Mouse (Mus musculus) CH12.LX (cell line): ENCODE measurements around the gene Rora.

Source experiments
- BHLHE40 ChIP-seq: IDR thresholded peaks from 2 replicates; pipeline ENCODE4 v1.6.1; 2011; ENCODE audit warnings: mild to moderate bottlenecking, low read depth, low read length, improper control_type of control experiment
- CTCF ChIP-seq, 2 experiments: IDR thresholded peaks in 1 of 2; conservative IDR thresholded peaks in 1 of 2; 2 replicates each; pipeline ENCODE4 v1.5.1; 2011 to 2012; ENCODE audit warnings: low read depth in 2 of 2, low read length in 2 of 2, improper control_type of control experiment in 1 of 2, inconsistent platforms in 1 of 2, mild to moderate bottlenecking in 1 of 2, moderate library complexity in 1 of 2
- EP300 ChIP-seq: IDR thresholded peaks from 2 replicates; pipeline ENCODE4 v1.6.1; 2011; ENCODE audit warnings: low read length, improper control_type of control experiment
- GABPA ChIP-seq: IDR thresholded peaks from 2 replicates; pipeline ENCODE4 v1.6.1; 2012; ENCODE audit warnings: low read depth, low read length, improper control_type of control experiment, inconsistent platforms; ENCODE audit not compliant: insufficient replicate concordance
- HCFC1 ChIP-seq: IDR thresholded peaks from 2 replicates; pipeline ENCODE4 v1.6.1; 2012; ENCODE audit warnings: low read depth, mild to moderate bottlenecking, inconsistent platforms, low read length, improper control_type of control experiment
- MXI1 ChIP-seq: IDR thresholded peaks from 2 replicates; pipeline ENCODE4 v1.6.1; 2011; ENCODE audit warnings: mild to moderate bottlenecking, low read depth, low read length, improper control_type of control experiment
- POLR2A ChIP-seq: IDR thresholded peaks from 2 replicates; pipeline ENCODE4 v1.6.1; 2011; ENCODE audit warnings: low read depth, mild to moderate bottlenecking, improper control_type of control experiment, low read length
- POLR2AphosphoS2 ChIP-seq: IDR thresholded peaks from 2 replicates; pipeline ENCODE4 v1.6.1; 2011; ENCODE audit warnings: low read depth, low read length, improper control_type of control experiment
- SMC3 ChIP-seq: IDR thresholded peaks from 2 replicates; pipeline ENCODE4 v1.6.1; 2011; ENCODE audit warnings: low read depth, low read length, improper control_type of control experiment
- ZC3H11A ChIP-seq: IDR thresholded peaks from 2 replicates; pipeline ENCODE4 v1.6.1; 2012; ENCODE audit warnings: low read depth, mild to moderate bottlenecking, inconsistent platforms, low read length, improper control_type of control experiment
- ZMIZ1 ChIP-seq: IDR thresholded peaks from 2 replicates; pipeline ENCODE4 v1.6.1; 2012; ENCODE audit warnings: low read depth, mild to moderate bottlenecking, inconsistent platforms, low read length, improper control_type of control experiment

DNA sequence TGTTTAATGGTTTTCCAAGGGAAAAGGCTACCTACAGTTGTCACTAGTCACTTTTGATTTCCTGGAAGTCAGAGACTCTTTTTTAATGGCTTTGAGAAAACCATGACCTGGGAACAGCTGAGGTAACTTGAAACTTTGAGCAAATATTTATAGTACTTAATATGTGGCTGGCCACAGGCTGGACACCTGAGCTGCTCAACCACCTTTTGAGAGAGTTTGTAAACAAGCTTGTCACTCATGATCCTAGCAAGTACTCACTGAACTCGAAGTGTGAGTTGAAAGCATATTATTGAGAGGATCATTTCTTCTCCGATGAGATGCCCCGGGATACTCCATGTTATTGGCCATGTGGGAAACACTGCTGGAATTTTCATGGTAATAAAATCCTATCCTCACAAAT, 353.1 kb downstream of the Rora start:
- no peak for TF ChIP-seq ZMIZ1
- no peak for TF ChIP-seq BHLHE40
- no peak for TF ChIP-seq CTCF (conservative IDR thresholded peaks at IDR 0.05 in 1 of 2, IDR thresholded peaks at IDR 0.05 in 1 of 2; ENCODE audit: low read depth in 2 of 2, low read length in 2 of 2)
- TF ChIP-seq POLR2AphosphoS2 = no peak
- TF ChIP-seq EP300 = no peak
- no peak for TF ChIP-seq POLR2A
- no peak for TF ChIP-seq MXI1
- no peak for TF ChIP-seq SMC3
- no peak for TF ChIP-seq HCFC1
- TF ChIP-seq GABPA = no peak
- TF ChIP-seq ZC3H11A = no peak
